Mouse (Mus musculus) stomach, embryonic 15.5 days (tissue): Measurements from ENCODE around the gene Elovl6. TPM values are rescaled to one million over a fixed set of nuclear protein-coding genes. Genes with fewer than 3 reads are reported as not detected.

Source experiments
- ATAC-seq: fragments of 200-750 bp; cut with Nextera tagmentation; 2 replicates; pipeline ENCODE4 v1.8.0; 2017; ENCODE audit warnings: low read depth, moderate number of reproducible peaks, moderate TSS enrichment; ENCODE audit not compliant: insufficient read depth, low FRiP score
- H3K27ac ChIP-seq: fragments of 300-500 bp; sonication (generic); 2 replicates; pipeline ENCODE4 v1.5.1; 2015; ENCODE audit warnings: mild to moderate bottlenecking, inconsistent platforms
- H3K27me3 ChIP-seq: fragments of 300-500 bp; sonication (generic); replicated peaks from 2 replicates; pipeline ENCODE4 v1.6.1; 2015; ENCODE audit warnings: inconsistent platforms
- H3K36me3 ChIP-seq: fragments of 300-500 bp; sonication (generic); 2 replicates; pipeline ENCODE4 v1.6.1; 2015; ENCODE audit warnings: inconsistent platforms
- H3K4me1 ChIP-seq: fragments of 300-500 bp; sonication (generic); 2 replicates; pipeline ENCODE4 v1.6.1; 2015; ENCODE audit warnings: inconsistent platforms
- H3K4me2 ChIP-seq: fragments of 300-500 bp; sonication (generic); 2 replicates; pipeline ENCODE4 v1.6.1; 2015; ENCODE audit warnings: mild to moderate bottlenecking, inconsistent platforms
- H3K4me3 ChIP-seq: fragments of 300-500 bp; sonication (generic); replicated peaks from 2 replicates; pipeline ENCODE4 v1.5.1; 2015; ENCODE audit warnings: inconsistent platforms
- H3K9ac ChIP-seq: fragments of 300-500 bp; sonication (generic); 2 replicates; pipeline ENCODE4 v1.6.1; 2015; ENCODE audit warnings: inconsistent platforms
- H3K9me3 ChIP-seq: fragments of 300-500 bp; sonication (generic); 2 replicates; pipeline ENCODE4 v1.6.1; 2016; ENCODE audit warnings: inconsistent platforms
- WGBS: fragments of 180-500 bp; shearing (Covaris S2); methylation state at CpG from one replicate; pipeline ENCODE4 v1.1.7; 2015; 5-methylcytosine and 5-hydroxymethylcytosine counted together
- polyA plus RNA-seq: library from polyadenylated mRNA; unstranded; fragments of >200 nt; fragmentation: Nextera tagmentation; extraction: Ambion mirVana; gene quantifications from 2 replicates; pipeline ENCODE4 v1.2.1, GENCODE M21; 2015

The Elovl6 gene
- polyA plus RNA-seq, 1 experiment from 2014 or later: 41.2 TPM

DNA sequence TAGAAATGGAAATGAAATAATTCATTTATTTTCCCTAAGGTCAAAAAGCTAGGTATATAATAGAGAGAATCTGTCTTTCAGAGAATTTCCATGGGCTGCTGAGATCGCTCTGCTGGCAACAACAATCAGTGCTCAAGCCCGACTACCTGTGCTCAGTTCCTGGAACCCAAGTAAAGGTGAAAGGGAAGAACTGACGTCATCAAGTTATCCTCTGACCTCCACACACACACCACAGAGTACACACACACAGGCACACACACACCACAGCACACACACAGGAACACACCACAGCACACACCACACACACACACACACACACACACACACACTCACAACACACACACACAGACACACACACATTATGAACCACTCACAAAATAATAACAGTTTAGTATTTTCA lies 5.1 kb upstream of the Elovl6 start:
- Histone ChIP-seq H3K27me3 (no peaks in the 10 kb centered on the region), H3K4me2 (no peak overlapping the region), H3K9me3 (no peaks in the 10 kb centered on the region), H3K4me3 (no peak overlapping the region), H3K9ac (no peak overlapping the region), H3K36me3 (no peaks in the 10 kb centered on the region), H3K4me1 (peaks cover 5% of the 10 kb centered on the region; the same call in 1 of the 2 replicates), H3K27ac (no peak overlapping the region)
- no peak for ATAC-seq
- 89% methylated on average over 3 of the region's 3 CpGs for WGBS

DNA sequence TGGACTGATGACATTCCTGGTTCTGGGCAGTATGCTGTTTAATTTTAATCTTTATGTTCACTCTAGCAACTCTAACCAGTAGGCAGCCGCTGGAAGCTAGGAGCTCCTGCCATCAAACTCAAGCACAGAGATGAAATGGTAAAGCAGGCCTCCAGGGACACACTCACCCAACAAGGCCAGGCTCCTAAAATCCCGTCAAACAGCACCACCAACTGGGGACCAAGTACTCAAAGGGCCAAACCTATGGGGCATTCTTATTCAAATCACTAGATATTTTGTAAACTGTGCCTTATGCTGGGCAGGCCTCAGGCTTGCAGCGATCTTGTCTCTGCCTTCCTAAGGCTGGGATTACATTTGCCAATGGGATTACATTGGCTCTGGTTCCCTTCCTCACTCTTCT lies 2.8 kb upstream of the Elovl6 start:
- Histone ChIP-seq H3K27ac (no peak overlapping the region), H3K36me3 (no peaks in the 10 kb centered on the region), H3K9ac (no peak overlapping the region), H3K4me3 (no peak overlapping the region), H3K27me3 (no peaks in the 10 kb centered on the region), H3K4me1 (peaks cover 5% of the 10 kb centered on the region; the same call in 1 of the 2 replicates), H3K4me2 (no peak overlapping the region), H3K9me3 (no peaks in the 10 kb centered on the region)
- 74% methylated on average over 3 of the region's 3 CpGs for WGBS
- no peak for ATAC-seq

DNA sequence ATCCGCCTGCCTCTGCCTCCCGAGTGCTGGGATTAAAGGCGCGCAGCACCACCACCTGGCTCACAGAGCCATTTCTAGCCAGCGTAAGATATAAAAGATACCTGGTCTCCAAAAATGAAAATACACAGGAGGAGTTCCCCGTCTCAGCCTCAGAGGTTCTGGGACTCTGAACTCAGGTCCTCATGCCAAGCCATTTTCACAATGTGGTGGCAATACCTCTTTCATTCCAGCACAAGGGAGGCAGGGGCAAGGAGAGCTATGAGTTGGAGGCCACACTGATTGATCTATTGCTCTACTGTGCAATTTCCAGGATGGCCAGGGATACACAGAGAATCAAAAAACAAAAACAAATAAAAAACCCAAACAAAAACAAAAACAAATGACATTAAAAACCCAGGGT lies 1.7 kb upstream of the Elovl6 start:
- H3K27ac ChIP-seq: no peak overlapping the region
- H3K4me2 ChIP-seq: no peak overlapping the region

DNA sequence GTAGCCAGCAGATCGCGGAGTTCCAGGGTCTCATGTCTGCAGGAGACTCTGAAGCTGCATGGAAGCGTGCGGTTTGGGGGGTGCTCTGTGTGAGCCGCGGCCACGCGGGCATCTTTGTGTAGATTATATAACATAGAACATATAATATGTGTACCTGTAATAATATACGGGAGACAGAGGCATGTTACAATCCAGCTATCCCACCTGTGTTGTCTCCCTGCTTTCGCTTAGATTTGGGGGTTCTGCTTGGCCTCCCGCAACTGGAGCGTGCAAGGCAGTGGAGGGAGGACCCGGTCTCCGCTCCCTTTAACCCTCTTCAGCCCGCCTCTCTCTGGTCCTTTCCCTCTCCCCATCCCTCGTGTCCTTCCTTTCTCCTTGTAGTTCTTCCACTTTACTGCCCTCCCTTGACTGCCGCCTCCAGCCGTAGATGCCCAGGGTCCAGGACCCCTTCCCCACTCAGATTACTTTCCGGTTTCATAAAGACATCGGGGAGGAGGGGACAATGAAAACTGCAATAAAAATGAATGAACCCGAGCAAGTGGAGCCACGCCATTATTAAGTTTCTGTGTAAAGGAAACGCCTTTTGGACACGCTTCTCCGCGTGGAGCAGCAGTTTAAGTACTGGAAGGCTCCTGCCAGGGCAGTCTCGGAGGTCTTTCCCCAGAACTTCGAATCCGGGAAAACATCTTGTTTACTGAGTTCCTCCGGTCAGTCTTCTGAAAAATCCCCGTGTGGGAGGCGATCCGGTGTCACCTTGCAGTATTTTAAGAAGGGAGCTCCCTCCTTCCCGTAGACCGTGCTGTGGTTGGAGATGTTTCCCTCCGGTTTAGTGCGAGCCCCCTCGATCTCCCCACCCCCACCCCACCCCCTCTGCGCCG lies 949 bp downstream of the Elovl6 start:
- peak overlapping the region; percentile 95 for H3K27ac ChIP-seq
- H3K27me3 ChIP-seq: no peaks in the 10 kb centered on the region
- H3K9me3 ChIP-seq: no peaks in the 10 kb centered on the region
- WGBS: under 1% methylated on average over 40 of the region's 40 CpGs
- H3K4me2 ChIP-seq: peak overlapping the region; percentile 79
- peak overlapping the region; percentile 79 for H3K4me3 ChIP-seq
- H3K4me1 ChIP-seq: peaks cover 20% of the 10 kb centered on the region
- H3K9ac ChIP-seq: peak overlapping the region; percentile 70
- peak; percentile 15; the same call in 1 of the 2 replicates for ATAC-seq
- H3K36me3 ChIP-seq: no peaks in the 10 kb centered on the region

More for the DNA sequence above, 1.7 kb upstream of the Elovl6 start:
- Histone ChIP-seq H3K36me3 (no peaks in the 10 kb centered on the region), H3K9ac (no peak overlapping the region), H3K4me1 (peaks cover 11% of the 10 kb centered on the region), H3K9me3 (no peaks in the 10 kb centered on the region), H3K27me3 (no peaks in the 10 kb centered on the region), H3K4me3 (no peak overlapping the region)
- no peak for ATAC-seq
- 96% methylated on average over 6 of the region's 6 CpGs for WGBS

DNA sequence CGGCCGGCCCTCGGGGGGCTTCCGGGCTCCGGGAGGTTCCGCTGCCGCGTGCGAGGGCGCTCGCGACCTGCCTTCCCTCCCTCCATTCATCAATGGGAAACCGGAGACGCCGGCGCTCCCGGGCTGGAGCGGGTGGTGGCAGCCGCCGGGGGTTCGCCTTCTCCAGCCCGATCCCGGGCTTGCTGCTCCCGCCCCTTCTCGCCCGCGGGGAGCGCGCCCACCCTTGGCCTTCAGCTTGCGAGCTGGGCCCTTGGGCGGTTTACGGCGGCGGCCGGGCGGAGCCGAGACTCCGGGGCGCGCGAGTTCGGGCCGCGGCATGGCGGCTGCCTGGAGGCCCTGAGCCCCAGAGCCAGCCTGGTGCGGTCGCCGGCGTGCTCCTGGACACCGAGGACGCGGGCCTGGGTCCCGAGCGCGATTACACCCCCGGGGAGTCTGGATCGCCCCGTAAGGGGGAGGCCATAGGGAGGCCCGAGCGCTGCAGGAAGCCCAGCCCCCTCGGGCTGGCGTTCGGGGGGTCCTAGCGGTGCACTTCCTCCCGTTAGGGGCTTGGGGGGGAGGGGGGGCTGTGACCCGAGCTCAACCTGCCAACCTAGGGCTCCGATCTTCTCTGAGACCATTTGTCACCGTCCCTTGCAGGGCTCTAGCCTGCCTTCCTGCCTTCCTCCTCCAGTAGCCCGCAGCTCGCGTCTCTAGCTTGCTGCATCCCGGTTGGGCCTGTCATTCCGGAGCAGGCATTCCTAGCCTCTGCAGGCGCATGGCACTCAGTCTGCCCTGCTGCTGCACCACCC lies 1.8 kb downstream of the Elovl6 start:
- H3K4me3 ChIP-seq: peak overlapping the region; percentile 79

DNA sequence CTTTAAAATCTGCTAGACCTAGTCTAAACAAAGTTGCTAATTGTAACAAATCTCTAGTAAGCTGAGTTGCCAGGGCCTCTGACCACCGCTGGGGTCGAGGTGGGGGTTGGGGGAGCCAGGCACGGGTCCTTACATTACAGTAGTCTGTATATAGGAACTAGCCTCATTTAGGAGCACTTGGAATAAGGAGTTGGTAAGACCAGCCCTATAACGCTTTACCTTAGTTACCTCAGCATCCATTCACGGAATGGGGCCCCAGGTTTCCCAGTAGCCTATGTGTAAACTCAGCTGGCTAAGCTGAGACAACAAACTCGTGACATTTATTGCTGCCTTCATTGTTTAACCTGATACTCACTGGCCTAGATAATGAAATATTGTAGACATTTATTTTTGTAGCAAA lies 3.3 kb downstream of the Elovl6 start:
- WGBS: 19% methylated on average over 6 of the region's 6 CpGs
- no peak for ATAC-seq
- H3K9ac ChIP-seq: no peak overlapping the region

More for the DNA sequence above, 1.8 kb downstream of the Elovl6 start:
- ATAC-seq: peak; percentile 21
- peaks cover 20% of the 10 kb centered on the region for H3K4me1 ChIP-seq
- H3K9ac ChIP-seq: peak overlapping the region; percentile 70
- no peaks in the 10 kb centered on the region for H3K9me3 ChIP-seq
- H3K27me3 ChIP-seq: no peaks in the 10 kb centered on the region
- H3K36me3 ChIP-seq: no peaks in the 10 kb centered on the region
- under 1% methylated on average over 74 of the region's 74 CpGs for WGBS
- H3K27ac ChIP-seq: peak overlapping the region; percentile 95
- peak overlapping the region; percentile 79 for H3K4me2 ChIP-seq

DNA sequence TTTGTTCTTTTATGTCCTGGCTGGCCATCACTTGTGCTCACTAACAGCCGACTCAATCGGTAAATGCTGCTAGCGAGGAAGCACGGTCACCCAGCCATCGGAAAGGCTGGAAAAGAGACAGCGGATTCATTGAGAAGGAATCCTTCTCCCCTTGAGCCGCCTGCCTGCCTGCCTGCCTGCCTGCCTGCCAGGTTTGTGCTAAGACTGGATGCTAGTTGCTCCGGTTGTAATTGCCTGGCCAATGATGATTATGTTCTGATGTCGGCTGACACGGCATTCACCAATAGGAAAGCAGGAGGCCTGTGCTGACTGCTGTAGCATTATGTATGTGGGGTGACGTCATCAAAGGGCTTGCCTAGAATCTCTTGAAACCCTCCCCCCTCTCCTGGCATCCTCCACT lies 4.0 kb downstream of the Elovl6 start:
- WGBS: under 1% methylated on average over 11 of the region's 11 CpGs
- H3K4me2 ChIP-seq: peak overlapping the region; percentile 79

More for the DNA sequence above, 3.3 kb downstream of the Elovl6 start:
- H3K27me3 ChIP-seq: no peaks in the 10 kb centered on the region
- H3K9me3 ChIP-seq: no peaks in the 10 kb centered on the region
- H3K4me1 ChIP-seq: peaks cover 20% of the 10 kb centered on the region
- no peaks in the 10 kb centered on the region for H3K36me3 ChIP-seq
- peak overlapping the region; percentile 79 for H3K4me3 ChIP-seq
- peak overlapping the region; percentile 95 for H3K27ac ChIP-seq
- H3K4me2 ChIP-seq: peak overlapping the region; percentile 79

DNA sequence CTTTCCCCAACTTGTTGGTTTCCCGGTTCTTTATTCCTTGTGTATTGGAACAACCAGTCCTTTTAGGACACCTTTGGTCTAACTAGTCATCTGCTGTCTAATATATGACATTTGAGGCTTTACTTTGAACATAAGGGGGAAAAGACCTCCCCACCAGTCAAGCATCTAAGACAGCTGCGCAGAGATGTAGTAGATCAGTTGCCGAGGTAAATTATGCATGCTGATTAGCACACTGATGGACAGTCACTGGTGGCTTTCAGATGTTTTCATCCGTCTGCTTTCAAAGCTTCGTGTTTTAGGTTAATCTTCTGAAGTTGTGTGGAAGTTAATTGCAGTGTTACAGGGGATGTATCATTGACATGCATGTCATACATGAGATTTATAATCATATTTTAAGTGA lies 5.8 kb downstream of the Elovl6 start:
- Histone ChIP-seq H3K27me3 (no peaks in the 10 kb centered on the region), H3K27ac (no peak overlapping the region), H3K9me3 (no peaks in the 10 kb centered on the region), H3K9ac (no peak overlapping the region), H3K4me2 (no peak overlapping the region), H3K36me3 (peaks cover 7% of the 10 kb centered on the region; the same call in 1 of the 2 replicates), H3K4me3 (no peak overlapping the region), H3K4me1 (peaks cover 15% of the 10 kb centered on the region)
- 80% methylated on average over 5 of the region's 5 CpGs for WGBS
- ATAC-seq: no peak

More for the DNA sequence above, 4.0 kb downstream of the Elovl6 start:
- Histone ChIP-seq H3K4me1 (peaks cover 20% of the 10 kb centered on the region), H3K36me3 (no peaks in the 10 kb centered on the region), H3K4me3 (peak overlapping the region; percentile 79), H3K27ac (peak overlapping the region; percentile 95), H3K9ac (no peak overlapping the region), H3K27me3 (no peaks in the 10 kb centered on the region), H3K9me3 (no peaks in the 10 kb centered on the region)
- ATAC-seq: peak; percentile 95

DNA sequence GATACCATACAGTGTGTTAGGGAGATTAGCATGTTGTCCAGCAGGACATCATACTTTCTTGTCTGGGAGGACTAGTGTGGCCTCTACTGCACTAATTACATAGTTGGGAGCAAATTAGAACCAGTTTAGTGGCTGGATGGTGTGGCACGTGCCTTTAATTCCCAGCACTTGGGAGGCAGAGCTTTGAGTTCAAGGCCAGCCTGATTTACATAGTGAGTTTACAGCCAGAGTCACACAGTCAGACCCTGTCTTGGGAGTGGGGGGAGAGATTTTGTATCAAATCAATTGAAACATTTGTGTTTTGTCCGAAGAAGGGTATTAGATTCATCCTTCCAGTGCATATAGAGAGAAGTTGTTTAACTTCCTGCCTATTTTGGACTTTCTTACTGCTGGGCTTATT lies 8.7 kb downstream of the Elovl6 start:
- 96% methylated on average over 2 of the region's 2 CpGs for WGBS
- ATAC-seq: no peak
- Histone ChIP-seq H3K27ac (no peak overlapping the region), H3K4me1 (peaks cover 6% of the 10 kb centered on the region), H3K4me3 (no peak overlapping the region), H3K9ac (no peak overlapping the region), H3K9me3 (0 out of 2 replicates have a peak, but pooled peaks cover 5% of the 10 kb centered on the region), H3K4me2 (no peak overlapping the region), H3K27me3 (no peaks in the 10 kb centered on the region), H3K36me3 (peaks cover 7% of the 10 kb centered on the region; the same call in 1 of the 2 replicates)

DNA sequence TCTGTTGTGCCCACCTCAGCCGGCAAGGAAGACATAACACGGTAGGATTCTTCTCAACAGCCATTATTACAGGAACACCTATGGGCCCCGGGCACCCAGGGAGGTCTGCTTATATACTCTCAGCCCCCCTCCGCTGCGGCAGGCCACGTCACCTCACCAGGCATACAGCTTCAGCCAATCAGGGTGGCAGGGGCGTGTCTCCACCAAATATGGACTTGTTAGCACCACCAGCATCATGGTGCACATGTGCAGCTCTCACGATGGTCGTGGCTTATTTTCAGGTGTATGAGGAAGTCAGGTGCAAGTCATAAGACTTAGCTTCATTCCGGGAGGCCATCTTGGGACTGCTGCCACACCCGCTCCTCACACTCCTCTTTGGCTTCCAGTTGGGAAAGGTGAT lies 9.3 kb downstream of the Elovl6 start:
- WGBS: 92% methylated on average over 11 of the region's 11 CpGs
- peaks cover 4% of the 10 kb centered on the region for H3K4me1 ChIP-seq
- no peak overlapping the region for H3K27ac ChIP-seq
- no peak overlapping the region for H3K4me2 ChIP-seq
- H3K27me3 ChIP-seq: no peaks in the 10 kb centered on the region
- H3K9me3 ChIP-seq: 0 out of 2 replicates have a peak, but pooled peaks cover 5% of the 10 kb centered on the region
- no peak for ATAC-seq
- H3K4me3 ChIP-seq: no peak overlapping the region
- peaks cover 7% of the 10 kb centered on the region; the same call in 1 of the 2 replicates for H3K36me3 ChIP-seq
- no peak overlapping the region for H3K9ac ChIP-seq

DNA sequence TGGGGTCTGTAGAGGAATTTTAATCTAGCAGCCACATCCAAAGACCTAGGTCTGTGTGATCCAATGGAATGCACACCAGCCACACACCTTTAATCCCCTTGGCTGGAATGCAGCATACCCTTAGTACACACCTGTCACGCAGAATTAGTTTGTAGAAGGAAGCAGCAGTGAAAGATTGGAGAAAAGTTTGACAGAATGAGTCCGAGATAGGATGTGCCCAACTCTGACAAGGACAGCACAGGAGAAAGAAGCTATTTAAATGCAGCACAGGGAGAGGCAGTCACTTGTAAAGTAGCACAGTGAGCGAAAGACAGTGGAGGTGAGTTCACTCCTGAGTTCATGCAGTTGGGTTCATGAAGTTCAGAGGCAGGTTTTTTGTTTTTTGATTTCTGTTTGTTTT lies 11.2 kb downstream of the Elovl6 start:
- no peak overlapping the region for H3K4me3 ChIP-seq
- H3K9me3 ChIP-seq: 0 out of 2 replicates have a peak, but pooled peaks cover 5% of the 10 kb centered on the region
- WGBS: 95% methylated on average over 3 of the region's 3 CpGs
- H3K4me1 ChIP-seq: peaks cover 5% of the 10 kb centered on the region; the same call in 1 of the 2 replicates
- no peak overlapping the region for H3K27ac ChIP-seq
- H3K9ac ChIP-seq: no peak overlapping the region
- no peak for ATAC-seq
- H3K36me3 ChIP-seq: peaks cover 7% of the 10 kb centered on the region; the same call in 1 of the 2 replicates
- H3K4me2 ChIP-seq: no peak overlapping the region
- H3K27me3 ChIP-seq: no peaks in the 10 kb centered on the region
